Mouse (Mus musculus) forebrain, embryonic 11.5 days (tissue): ENCODE measurements at regions not wholly inside any gene's neighbourhood (a gene's known extent, or its start where the extent isn't known, plus 50 kb on each side); places are given as distances from the start of the nearest gene placed in this dataset.

Source experiments
- ATAC-seq: fragments of 200-750 bp; cut with Nextera tagmentation; replicated peaks from 2 replicates; pipeline ENCODE4 v1.8.0; 2017; ENCODE audit warnings: moderate TSS enrichment; ENCODE audit not compliant: low FRiP score
- DNase-seq: peaks from one replicate; pipeline ENCODE4 v3.0.0-alpha.2; 2017; ENCODE audit warnings: low spot score
- H3K27ac ChIP-seq: fragments of 300-500 bp; sonication (generic); 2 replicates; pipeline ENCODE4 v1.5.1; 2014; ENCODE audit warnings: low read depth, low read length
- H3K27me3 ChIP-seq: fragments of 300-500 bp; sonication (generic); 2 replicates; pipeline ENCODE4 v1.6.1; 2014; ENCODE audit warnings: mild to moderate bottlenecking, low read length, mixed read lengths; ENCODE audit not compliant: control insufficient read depth, insufficient read depth
- H3K36me3 ChIP-seq: fragments of 300-500 bp; sonication (generic); 2 replicates; pipeline ENCODE4 v1.6.1; 2014; ENCODE audit warnings: mild to moderate bottlenecking, low read length, moderate library complexity, mixed read lengths; ENCODE audit not compliant: control insufficient read depth, insufficient read depth
- H3K4me1 ChIP-seq: fragments of 300-500 bp; sonication (generic); replicated peaks from 2 replicates; pipeline ENCODE4 v1.6.1; 2014; ENCODE audit warnings: low read length, mixed read lengths; ENCODE audit not compliant: control insufficient read depth, insufficient read depth
- H3K4me2 ChIP-seq: fragments of 300-500 bp; sonication (generic); 2 replicates; pipeline ENCODE4 v1.6.1; 2014; ENCODE audit warnings: low read depth, mild to moderate bottlenecking, low read length, moderate library complexity, mixed read lengths; ENCODE audit not compliant: severe bottlenecking
- H3K4me3 ChIP-seq: fragments of 300-500 bp; sonication (generic); 2 replicates; pipeline ENCODE4 v1.5.1; 2014; ENCODE audit warnings: low read depth, low read length
- H3K9ac ChIP-seq: fragments of 300-500 bp; sonication (generic); 2 replicates; pipeline ENCODE4 v1.6.1; 2014; ENCODE audit warnings: low read length
- H3K9me3 ChIP-seq: fragments of 300-500 bp; sonication (generic); 2 replicates; pipeline ENCODE4 v1.6.1; 2016; ENCODE audit warnings: low read length, mixed read lengths; ENCODE audit not compliant: control insufficient read depth
- WGBS: fragments of 180-500 bp; shearing (Covaris S2); extraction: QIAGEN DNeasy Blood & Tissue Kit; methylation state at CpG from one replicate; pipeline ENCODE4 v1.1.7; 2014; 5-methylcytosine and 5-hydroxymethylcytosine counted together

- H3K36me3 ChIP-seq: no peaks in the 10 kb centered on the region
- H3K4me3 ChIP-seq: no peak overlapping the region
- no peaks in the 10 kb centered on the region for H3K27me3 ChIP-seq
- no peak for DNase-seq
- no peak overlapping the region for H3K9ac ChIP-seq
- H3K4me2 ChIP-seq: no peak overlapping the region
- H3K4me1 ChIP-seq: no peaks in the 10 kb centered on the region
- H3K9me3 ChIP-seq: no peaks in the 10 kb centered on the region
- H3K27ac ChIP-seq: no peak overlapping the region
- ATAC-seq: no peak
- WGBS: 85% methylated on average over 9 of the region's 9 CpGs
Observed at GRCm38 (mm10) chr6:4811181-4811775, 64.2 kb downstream of the Peg10 start.

DNA sequence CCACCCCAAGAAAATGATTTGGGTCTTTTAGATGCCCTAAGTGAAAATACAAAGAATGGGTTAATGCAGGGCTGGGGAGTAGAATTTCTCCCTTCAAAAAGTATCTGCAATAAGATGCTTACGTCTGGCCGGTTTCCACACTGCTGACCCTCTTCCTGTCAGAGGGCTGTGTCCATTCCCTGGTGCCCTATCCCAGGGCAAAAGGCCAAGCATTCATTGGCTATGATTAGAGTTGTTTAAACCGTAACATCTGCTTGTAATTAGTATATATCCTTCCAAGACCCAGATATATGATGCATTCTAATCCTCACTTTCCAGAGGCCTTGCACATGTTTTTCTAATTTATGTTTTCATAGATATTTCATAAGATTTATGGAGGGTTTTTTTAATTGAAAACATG, 66.1 kb downstream of the Peg10 start:
- Histone ChIP-seq H3K4me2 (no peak overlapping the region), H3K27ac (no peak overlapping the region), H3K27me3 (no peaks in the 10 kb centered on the region), H3K4me1 (no peaks in the 10 kb centered on the region), H3K4me3 (no peak overlapping the region), H3K36me3 (no peaks in the 10 kb centered on the region), H3K9ac (no peak overlapping the region), H3K9me3 (no peaks in the 10 kb centered on the region)
- 61% methylated on average over 3 of the region's 3 CpGs for WGBS
- DNase-seq (no peak), ATAC-seq (no peak)

GRCm38 (mm10) chr6:4816856-4817255, 69.8 kb downstream of the Peg10 start:
- Histone ChIP-seq H3K36me3 (no peaks in the 10 kb centered on the region), H3K9me3 (no peaks in the 10 kb centered on the region), H3K4me1 (no peaks in the 10 kb centered on the region), H3K9ac (no peak overlapping the region), H3K27ac (no peak overlapping the region), H3K4me3 (no peak overlapping the region), H3K27me3 (no peaks in the 10 kb centered on the region), H3K4me2 (no peak overlapping the region)
- ATAC-seq: no peak
- DNase-seq: no peak
- WGBS: 88% methylated on average over 3 of the region's 3 CpGs

- Histone ChIP-seq H3K27ac (no peak overlapping the region), H3K4me1 (no peaks in the 10 kb centered on the region), H3K27me3 (no peaks in the 10 kb centered on the region), H3K9ac (no peak overlapping the region), H3K36me3 (no peaks in the 10 kb centered on the region), H3K4me2 (no peak overlapping the region), H3K9me3 (no peaks in the 10 kb centered on the region), H3K4me3 (no peak overlapping the region)
- DNase-seq (no peak), ATAC-seq (no peak)
- 69% methylated on average over 1 of the region's 1 CpGs for WGBS
Observed at GRCm38 (mm10) chr6:4841241-4841640, 61.5 kb upstream of the Ppp1r9a start.

- no peaks in the 10 kb centered on the region for H3K27me3 ChIP-seq
- H3K9me3 ChIP-seq: no peaks in the 10 kb centered on the region
- DNase-seq (no peak), ATAC-seq (peak; percentile 76)
- H3K9ac ChIP-seq: no peak overlapping the region
- H3K4me3 ChIP-seq: no peak overlapping the region
- 8% methylated on average over 3 of the region's 3 CpGs for whole genome bisulfite sequencing
- no peaks in the 10 kb centered on the region for H3K36me3 ChIP-seq
- no peaks in the 10 kb centered on the region for H3K4me1 ChIP-seq
- no peak overlapping the region for H3K4me2 ChIP-seq
- H3K27ac ChIP-seq: no peak overlapping the region
Observed at GRCm38 (mm10) chr6:4849747-4850146, 53.0 kb upstream of the Ppp1r9a start.

GRCm38 (mm10) chr6:4851040-4851439, 51.7 kb upstream of the Ppp1r9a start:
- Histone ChIP-seq H3K4me1 (no peaks in the 10 kb centered on the region), H3K4me2 (no peak overlapping the region), H3K4me3 (no peak overlapping the region), H3K27me3 (no peaks in the 10 kb centered on the region), H3K9ac (no peak overlapping the region), H3K36me3 (no peaks in the 10 kb centered on the region), H3K27ac (no peak overlapping the region), H3K9me3 (no peaks in the 10 kb centered on the region)
- ATAC-seq (no peak), DNase-seq (no peak)
- WGBS: 37% methylated on average over 5 of the region's 5 CpGs
